Mouse (Mus musculus) kidney, postnatal 0 days (tissue): ENCODE data around the gene Gm6676. TPM values are rescaled to one million over a fixed set of nuclear protein-coding genes. Genes with fewer than 3 reads are reported as not detected.
"Not testable (repeated sequence)": the region's sequence is repeated elsewhere in the genome, so short reads cannot be mapped to it uniquely, and the experiment has no call there.

Experiments
- ATAC-seq: fragments of 200-750 bp; cut with Nextera tagmentation; replicated peaks from 2 replicates; pipeline ENCODE4 v1.8.0; 2017; ENCODE audit warnings: low read depth, moderate number of reproducible peaks, moderate TSS enrichment, moderate library complexity; ENCODE audit not compliant: low FRiP score
- DNase-seq: peaks from one replicate; pipeline ENCODE4 v3.0.0-alpha.2; 2016; ENCODE audit warnings: low spot score
- H3K27ac ChIP-seq: fragments of 300-500 bp; sonication (generic); 2 replicates; pipeline ENCODE4 v1.5.1; 2014; ENCODE audit warnings: mild to moderate bottlenecking
- H3K27me3 ChIP-seq: fragments of 300-500 bp; sonication (generic); 2 replicates; pipeline ENCODE4 v1.6.1; 2014; ENCODE audit warnings: low read length, mixed read lengths; ENCODE audit not compliant: insufficient read depth
- H3K36me3 ChIP-seq: fragments of 300-500 bp; sonication (generic); 2 replicates; pipeline ENCODE4 v1.6.1; 2014; ENCODE audit warnings: low read length, mixed read lengths; ENCODE audit not compliant: insufficient read depth
- H3K4me1 ChIP-seq: fragments of 300-500 bp; sonication (generic); replicated peaks from 2 replicates; pipeline ENCODE4 v1.6.1; 2014; ENCODE audit warnings: antibody characterized with exemption, low read length, mixed read lengths; ENCODE audit not compliant: insufficient read depth
- H3K4me2 ChIP-seq: fragments of 300-500 bp; sonication (generic); 2 replicates; pipeline ENCODE4 v1.6.1; 2014; ENCODE audit warnings: mild to moderate bottlenecking, low read length, moderate library complexity, mixed read lengths
- H3K4me3 ChIP-seq: fragments of 300-500 bp; sonication (generic); replicated peaks from 2 replicates; pipeline ENCODE4 v1.5.1; 2014; ENCODE audit warnings: low read depth, low read length
- H3K9ac ChIP-seq: fragments of 300-500 bp; sonication (generic); 2 replicates; pipeline ENCODE4 v1.6.1; 2014; ENCODE audit warnings: low read depth, low read length
- H3K9me3 ChIP-seq: fragments of 300-500 bp; sonication (generic); replicated peaks from 2 replicates; pipeline ENCODE4 v1.6.1; 2016; ENCODE audit warnings: low read length, inconsistent platforms, mixed read lengths
- WGBS: fragments of 180-500 bp; shearing (Covaris S2); extraction: QIAGEN DNeasy Blood & Tissue Kit; methylation state at CpG from one replicate; pipeline ENCODE4 v1.1.7; 2014; 5-methylcytosine and 5-hydroxymethylcytosine counted together
- polyA plus RNA-seq: library from polyadenylated mRNA; unstranded; fragments of >200 nt; fragmentation: Nextera tagmentation; extraction: Ambion mirVana; gene quantifications from 2 replicates; pipeline ENCODE4 v1.2.1, GENCODE M21; 2015

Gene Gm6676
- not detected in 2 replicates for polyA plus RNA-seq

DNA sequence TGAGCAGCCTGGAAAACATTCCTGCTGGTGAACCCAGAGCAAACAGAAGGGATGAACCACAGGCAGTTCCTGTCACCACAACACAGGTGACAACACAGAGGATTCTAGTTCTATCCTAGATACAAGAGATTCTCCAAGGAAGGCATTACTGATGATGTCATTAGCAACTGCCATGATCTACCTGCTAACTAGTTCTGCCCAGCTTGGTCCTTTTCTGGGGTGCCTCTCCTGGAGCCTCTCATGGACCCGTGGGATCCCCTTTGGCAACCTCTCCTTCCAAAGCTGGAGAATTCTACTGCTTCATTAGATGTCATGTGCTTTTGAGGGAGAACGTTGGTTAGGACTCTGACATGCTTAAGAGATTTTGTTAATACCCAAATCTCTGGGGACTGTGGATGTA lies at the start of gene Gm6676:
Gm6676 (minus strand) TSS at position 101 of the 400 bp plus-strand sequence.
- H3K4me1 ChIP-seq, H3K4me3 ChIP-seq, DNase-seq, H3K36me3 ChIP-seq, H3K27ac ChIP-seq, H3K4me2 ChIP-seq, H3K9ac ChIP-seq, ATAC-seq, H3K9me3 ChIP-seq, H3K27me3 ChIP-seq: not testable (repeated sequence)
- WGBS = no CpG with 5 or more reads among the region's 2 CpGs

DNA sequence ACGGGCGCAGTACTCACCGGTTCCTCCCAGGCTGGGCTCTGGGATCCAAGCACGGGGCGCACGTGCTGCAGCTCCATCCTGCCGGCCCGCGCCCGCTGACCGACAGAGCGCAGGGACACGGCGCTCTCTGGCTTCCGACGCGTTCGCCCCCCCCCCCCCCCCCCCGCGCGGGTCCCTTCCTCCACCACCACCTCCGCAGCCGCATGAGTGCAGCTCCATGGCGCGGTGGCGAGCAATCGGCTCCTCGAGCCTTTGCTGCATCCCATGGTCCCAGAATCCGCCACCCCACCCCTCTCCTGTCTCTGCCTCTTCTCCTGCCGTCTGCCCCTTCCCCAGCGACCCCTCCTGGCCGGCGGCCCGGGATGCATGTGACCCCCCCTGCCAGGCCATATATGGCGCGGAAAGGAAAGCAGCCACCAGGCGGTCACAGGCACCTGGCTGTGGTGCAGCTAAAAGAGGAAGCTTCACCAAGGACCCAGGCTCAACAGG lies 49.3 kb upstream of the Gm6676 start, which contains the start of gene Gm3512:
Gm3512 (minus strand) TSS at position 51 of the 489 bp plus-strand sequence.
- H3K36me3 ChIP-seq, H3K9ac ChIP-seq, H3K9me3 ChIP-seq, H3K27me3 ChIP-seq, ATAC-seq, H3K4me3 ChIP-seq, DNase-seq, H3K4me2 ChIP-seq, H3K27ac ChIP-seq, H3K4me1 ChIP-seq: not testable (repeated sequence)
- no CpG with 5 or more reads among the region's 37 CpGs for whole genome bisulfite sequencing

DNA sequence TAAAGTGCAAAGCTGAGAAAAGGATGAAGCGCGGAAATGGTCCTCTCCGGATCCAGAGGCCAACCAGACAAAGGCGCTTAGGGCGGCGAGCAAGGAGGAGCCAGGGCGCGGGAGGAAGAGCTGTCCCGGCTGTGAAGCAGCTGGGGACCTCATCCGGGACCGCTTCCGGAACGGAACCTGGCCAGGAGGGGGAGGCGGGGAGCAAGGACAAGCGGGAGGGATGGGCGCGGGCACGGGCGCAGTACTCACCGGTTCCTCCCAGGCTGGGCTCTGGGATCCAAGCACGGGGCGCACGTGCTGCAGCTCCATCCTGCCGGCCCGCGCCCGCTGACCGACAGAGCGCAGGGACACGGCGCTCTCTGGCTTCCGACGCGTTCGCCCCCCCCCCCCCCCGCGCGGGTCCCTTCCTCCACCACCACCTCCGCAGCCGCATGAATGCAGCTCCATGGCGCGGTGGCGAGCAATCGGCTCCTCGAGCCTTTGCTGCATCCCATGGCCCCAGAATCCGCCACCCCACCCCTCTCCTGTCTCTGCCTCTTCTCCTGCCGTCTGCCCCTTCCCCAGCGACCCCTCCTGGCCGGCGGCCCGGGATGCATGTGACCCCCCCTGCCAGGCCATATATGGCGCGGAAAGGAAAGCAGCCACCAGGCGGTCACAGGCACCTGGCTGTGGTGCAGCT lies 19.9 kb downstream of the Gm6676 start:
- 0% methylated on average over 7 of the region's 54 CpGs for WGBS
- peak overlapping the region; percentile 30 for H3K4me3 ChIP-seq
- H3K4me1 ChIP-seq, H3K36me3 ChIP-seq, H3K27me3 ChIP-seq, H3K9ac ChIP-seq, H3K9me3 ChIP-seq: not testable (repeated sequence)
- ATAC-seq (0 out of 2 replicates have a peak, but pooled peaks have one; percentile 13), DNase-seq (peak; percentile 22)
- H3K27ac ChIP-seq = 0 out of 2 replicates have a peak overlapping the region, but pooled peaks have one; percentile 19
- H3K4me2 ChIP-seq = peak overlapping the region; percentile 55

DNA sequence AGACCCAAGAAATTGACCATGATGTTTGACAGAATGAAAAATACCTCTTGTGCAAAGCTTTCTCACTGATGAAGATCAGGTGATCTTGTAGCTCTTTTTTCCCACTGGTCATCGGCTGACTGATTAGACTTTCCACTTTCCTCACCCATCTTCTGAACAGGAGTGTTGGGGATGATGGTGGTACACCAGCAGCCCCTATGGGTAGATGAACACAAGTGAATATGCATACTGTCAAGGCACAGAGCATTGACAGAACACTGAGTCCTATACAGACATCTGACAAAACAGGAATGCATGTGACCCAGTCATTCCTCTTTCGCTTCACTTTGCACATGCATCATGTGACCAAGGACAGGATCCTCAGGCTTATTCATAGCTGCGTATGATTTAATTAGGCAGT lies 24.7 kb downstream of the Gm6676 start, which contains the start of gene Gm3696:
Gm3696 (minus strand) TSS at position 101 of the 400 bp plus-strand sequence.
- not testable (repeated sequence) for H3K27ac ChIP-seq, H3K4me1 ChIP-seq, H3K36me3 ChIP-seq, H3K27me3 ChIP-seq, DNase-seq, H3K9me3 ChIP-seq, H3K4me2 ChIP-seq, H3K9ac ChIP-seq, H3K4me3 ChIP-seq, ATAC-seq
- WGBS = 78% methylated on average over 1 of the region's 3 CpGs

Other genes starting within 250 kb of the Gm6676 start
- gene Gm3667, start 235.4 kb downstream of the Gm6676 start, polyA plus RNA-seq = 0.08 and 0.51 TPM in 2 replicates
- not detected in 2 replicates for gene Gm6356, start 151.6 kb downstream of the Gm6676 start, polyA plus RNA-seq
- gene Gm10406, start 98.0 kb downstream of the Gm6676 start, polyA plus RNA-seq = 0.34 and 0.42 TPM in 2 replicates
- not detected in 2 replicates for gene Gm3685, start 80.4 kb downstream of the Gm6676 start, polyA plus RNA-seq
- gene Gm3696, start 24.8 kb downstream of the Gm6676 start, polyA plus RNA-seq = 0.70 and 0.83 TPM in 2 replicates
- 2.9 and 3.2 TPM in 2 replicates for gene Gm3512, start 49.1 kb upstream of the Gm6676 start, polyA plus RNA-seq
- gene Gm16434, start 69.1 kb upstream of the Gm6676 start, polyA plus RNA-seq = not detected in 2 replicates
- gene Gm3727, start 139.3 kb upstream of the Gm6676 start, polyA plus RNA-seq = not detected in 2 replicates
- gene Gm3739, start 189.6 kb upstream of the Gm6676 start, polyA plus RNA-seq = 0.41 and 0.54 TPM in 2 replicates
- not detected in 2 replicates for gene Gm5797, start 207.0 kb upstream of the Gm6676 start, polyA plus RNA-seq
- not detected in 2 replicates for gene Gm8374, start 239.7 kb upstream of the Gm6676 start, polyA plus RNA-seq